Mouse (Mus musculus) stomach, postnatal 0 days (tissue): ENCODE results near the gene Uhrf1bp1. TPM values are rescaled to one million over a fixed set of nuclear protein-coding genes. Genes with fewer than 3 reads are reported as not detected.
A peak's percentile ranks its signal among the peaks of the same experiment; 100 is the strongest.

Experiments
- ATAC-seq: fragments of 200-750 bp; cut with Nextera tagmentation; 2 replicates; pipeline ENCODE4 v1.8.0; 2017; ENCODE audit not compliant: low FRiP score, low TSS enrichment
- DNase-seq: peaks from one replicate; pipeline ENCODE4 v3.0.0-alpha.2; 2016; ENCODE audit warnings: low spot score
- H3K27ac ChIP-seq: fragments of 300-500 bp; sonication (generic); replicated peaks from 2 replicates; pipeline ENCODE4 v1.5.1; 2014; ENCODE audit warnings: mild to moderate bottlenecking, control low read depth
- H3K27me3 ChIP-seq: fragments of 300-500 bp; sonication (generic); 2 replicates; pipeline ENCODE4 v1.6.1; 2014; ENCODE audit warnings: low read length; ENCODE audit not compliant: control insufficient read depth, insufficient read depth
- H3K36me3 ChIP-seq: fragments of 300-500 bp; sonication (generic); 2 replicates; pipeline ENCODE4 v1.6.1; 2014; ENCODE audit warnings: low read length, mixed read lengths; ENCODE audit not compliant: control insufficient read depth, insufficient read depth
- H3K4me1 ChIP-seq: fragments of 300-500 bp; sonication (generic); replicated peaks from 2 replicates; pipeline ENCODE4 v1.6.1; 2014; ENCODE audit warnings: antibody characterized with exemption; ENCODE audit not compliant: control insufficient read depth, insufficient read depth
- H3K4me2 ChIP-seq: fragments of 300-500 bp; sonication (generic); replicated peaks from 2 replicates; pipeline ENCODE4 v1.6.1; 2014; ENCODE audit warnings: low read depth, mild to moderate bottlenecking, control low read depth, moderate library complexity
- H3K4me3 ChIP-seq: fragments of 300-500 bp; sonication (generic); 2 replicates; pipeline ENCODE4 v1.5.1; 2014; ENCODE audit warnings: low read depth, low read length, control low read depth
- H3K9ac ChIP-seq: fragments of 300-500 bp; sonication (generic); 2 replicates; pipeline ENCODE4 v1.6.1; 2014; ENCODE audit warnings: mild to moderate bottlenecking, low read length, control low read depth, mixed read lengths
- H3K9me3 ChIP-seq: fragments of 300-500 bp; sonication (generic); 2 replicates; pipeline ENCODE4 v1.6.1; 2016; ENCODE audit warnings: low read length; ENCODE audit not compliant: control insufficient read depth
- CTCF ChIP-seq: IDR thresholded peaks from 2 replicates; pipeline ENCODE4 v1.5.1; 2016; ENCODE audit warnings: antibody characterized with exemption, low read depth, mild to moderate bottlenecking, moderate library complexity
- EP300 ChIP-seq: optimal IDR thresholded peaks from 2 replicates; pipeline ENCODE3; 2016; ENCODE audit warnings: antibody characterized with exemption
- WGBS: fragments of 180-500 bp; shearing (Covaris S2); extraction: QIAGEN DNeasy Blood & Tissue Kit; methylation state at CpG from one replicate; pipeline ENCODE4 v1.1.7; 2014; 5-methylcytosine and 5-hydroxymethylcytosine counted together
- polyA plus RNA-seq: library from polyadenylated mRNA; unstranded; fragments of >200 nt; fragmentation: Nextera tagmentation; extraction: Ambion mirVana; gene quantifications from 2 replicates; pipeline ENCODE4 v1.2.1, GENCODE M21; 2015

Uhrf1bp1 gene
- polyA plus RNA-seq, 1 experiment from 2014 or later, result 1.4 TPM

- TF ChIP-seq CTCF (peak; percentile 72), EP300 (no peak)
- WGBS, result 55% methylated on average over 11 of the region's 11 CpGs
- no peak overlapping the region for H3K4me2 ChIP-seq
- no peaks in the 10 kb centered on the region for H3K27me3 ChIP-seq
- no peak overlapping the region for H3K4me3 ChIP-seq
- ATAC-seq (peak; percentile 57; the same call in 1 of the 2 replicates), DNase-seq (peak; percentile 44)
- peaks cover 27% of the 10 kb centered on the region for H3K36me3 ChIP-seq
- H3K9me3 ChIP-seq, result no peaks in the 10 kb centered on the region
- no peak overlapping the region for H3K9ac ChIP-seq
- no peaks in the 10 kb centered on the region for H3K4me1 ChIP-seq
- H3K27ac ChIP-seq, result no peak overlapping the region
These were observed 25.3 kb downstream of the Uhrf1bp1 start for GRCm38 (mm10) chr17:27881518-27881917.

DNA sequence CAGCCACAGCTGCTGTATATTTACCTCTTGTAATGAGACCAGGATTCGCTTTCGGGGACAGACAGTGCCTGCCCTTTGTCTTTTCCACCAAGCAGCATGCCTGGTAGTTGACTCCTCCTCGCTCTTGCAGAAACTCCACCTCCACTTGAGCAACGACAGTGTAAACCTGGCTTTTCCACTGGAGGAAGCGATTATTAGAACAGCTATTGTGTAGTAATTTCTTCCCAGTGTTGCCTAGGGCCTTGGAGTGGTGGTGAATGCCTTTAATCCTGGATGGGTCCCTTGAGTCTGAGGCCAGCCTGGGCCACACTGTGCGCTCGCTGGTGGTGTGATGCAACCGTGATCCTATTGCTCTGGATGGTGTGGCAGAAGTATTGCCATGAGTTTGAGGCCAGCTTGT is 26.9 kb downstream of the Uhrf1bp1 start:
- TF ChIP-seq EP300 (no peak), CTCF (no peak)
- H3K27ac ChIP-seq, result no peak overlapping the region
- H3K4me2 ChIP-seq, result no peak overlapping the region
- H3K27me3 ChIP-seq, result no peaks in the 10 kb centered on the region
- H3K4me3 ChIP-seq, result no peak overlapping the region
- WGBS, result 83% methylated on average over 8 of the region's 8 CpGs
- no peak overlapping the region for H3K9ac ChIP-seq
- ATAC-seq (no peak), DNase-seq (no peak)
- no peaks in the 10 kb centered on the region for H3K4me1 ChIP-seq
- H3K36me3 ChIP-seq, result peaks cover 26% of the 10 kb centered on the region
- H3K9me3 ChIP-seq, result no peaks in the 10 kb centered on the region

DNA sequence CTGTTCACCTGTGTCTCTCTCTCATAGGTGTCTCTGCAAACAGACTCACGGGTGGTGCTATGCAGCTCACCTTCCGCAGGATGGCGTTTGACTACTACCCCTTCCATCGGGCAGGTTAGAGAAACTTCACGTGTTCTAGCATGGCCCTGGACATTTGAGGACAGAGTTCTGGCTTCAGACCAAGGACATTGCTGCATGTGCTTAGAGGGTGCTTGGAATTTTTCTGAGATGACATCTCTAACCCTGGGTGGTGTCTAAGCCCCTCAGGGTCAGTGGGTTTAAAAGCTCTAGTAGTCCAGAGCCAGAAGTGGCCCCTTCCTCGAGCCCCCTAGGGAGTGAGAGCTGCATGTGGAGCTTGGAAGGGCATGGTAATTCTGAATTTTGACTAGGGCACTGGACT is 27.8 kb downstream of the Uhrf1bp1 start:
- WGBS, result 89% methylated on average over 6 of the region's 6 CpGs

DNA sequence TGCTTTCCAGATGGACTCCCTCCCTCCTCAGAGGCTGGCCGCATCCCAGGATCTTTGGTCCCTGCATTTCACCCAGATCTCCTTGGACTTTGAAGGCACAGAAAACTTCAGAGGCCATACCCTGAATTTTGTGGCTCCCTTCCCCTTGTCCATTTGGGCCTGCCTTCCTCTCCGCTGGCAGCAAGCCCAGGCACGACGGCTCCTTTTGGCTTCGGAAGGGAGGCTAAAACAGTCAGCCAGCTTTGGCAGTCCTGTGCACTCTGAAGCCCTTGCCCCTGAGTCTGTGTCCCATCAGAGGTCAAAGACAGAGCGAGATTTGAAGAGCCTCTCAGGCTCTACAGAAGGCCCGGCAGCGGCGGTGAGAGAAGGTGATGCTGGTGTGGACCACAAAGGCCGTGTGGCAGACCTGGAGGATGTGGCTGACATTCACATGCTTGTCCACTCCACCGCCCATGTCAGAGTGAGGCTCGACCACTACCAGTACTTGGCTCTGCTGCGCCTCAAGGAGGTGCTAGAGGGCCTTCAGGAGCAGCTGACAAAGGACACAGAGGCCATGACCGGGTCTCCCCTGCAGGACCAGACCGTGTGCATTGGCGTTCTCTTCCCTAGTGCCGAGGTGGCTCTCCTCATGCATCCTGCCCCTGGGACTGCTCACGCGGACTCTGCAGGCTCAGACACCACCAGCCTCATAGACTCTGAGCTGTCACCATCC is 30.4 kb downstream of the Uhrf1bp1 start:
- H3K4me3 ChIP-seq, result no peak overlapping the region
- no peak for TF ChIP-seq EP300
- TF ChIP-seq CTCF, result peak; percentile 50
- no peaks in the 10 kb centered on the region for H3K4me1 ChIP-seq
- no peak overlapping the region for H3K27ac ChIP-seq
- DNase-seq (no peak), ATAC-seq (no peak)
- H3K27me3 ChIP-seq, result no peaks in the 10 kb centered on the region
- WGBS, result 71% methylated on average over 19 of the region's 19 CpGs
- no peak overlapping the region for H3K9ac ChIP-seq
- H3K4me2 ChIP-seq, result no peak overlapping the region
- H3K9me3 ChIP-seq, result no peaks in the 10 kb centered on the region
- H3K36me3 ChIP-seq, result peaks cover 16% of the 10 kb centered on the region

More for the DNA sequence above, 27.8 kb downstream of the Uhrf1bp1 start:
- TF ChIP-seq EP300 (no peak), CTCF (no peak)
- DNase-seq (no peak), ATAC-seq (no peak)
- Histone ChIP-seq H3K27ac (no peak overlapping the region), H3K36me3 (peaks cover 23% of the 10 kb centered on the region), H3K9me3 (no peaks in the 10 kb centered on the region), H3K4me1 (no peaks in the 10 kb centered on the region), H3K4me2 (no peak overlapping the region), H3K9ac (no peak overlapping the region), H3K4me3 (no peak overlapping the region), H3K27me3 (no peaks in the 10 kb centered on the region)

DNA sequence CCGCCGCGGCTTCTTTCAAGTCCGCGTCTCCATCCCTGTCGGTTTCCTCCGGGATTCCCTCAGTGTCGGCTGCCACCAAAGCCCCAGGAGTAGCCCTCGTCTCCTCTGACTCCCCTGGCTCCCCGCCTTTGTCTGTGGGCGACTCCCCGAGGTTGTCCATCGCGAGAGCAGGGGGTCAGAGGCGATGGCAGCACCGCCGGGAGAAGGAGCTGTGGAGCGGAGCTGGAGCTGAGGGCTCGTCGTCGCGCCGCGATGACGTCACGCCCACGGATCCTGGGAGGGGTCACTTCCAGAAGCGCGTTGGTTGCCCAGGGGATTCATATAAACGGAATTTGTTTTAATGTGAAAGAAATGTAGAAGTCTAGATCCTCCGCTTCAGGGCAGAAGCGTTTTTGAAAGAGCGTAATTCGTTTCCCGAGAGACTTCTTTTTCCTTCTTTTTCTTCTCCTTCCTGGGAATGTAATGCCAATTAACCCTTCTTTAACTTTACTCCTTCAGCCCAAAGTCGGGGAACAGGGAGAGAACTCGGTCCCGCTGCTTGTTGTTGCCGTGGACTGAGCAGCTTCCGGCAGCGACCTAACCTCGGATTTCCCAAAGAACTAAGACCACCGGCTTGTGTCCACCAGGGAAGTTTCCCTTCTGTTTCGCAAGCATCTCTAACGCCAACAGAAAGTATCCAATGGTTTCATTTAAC is 51.4 kb downstream of the Uhrf1bp1 start:
- no peaks in the 10 kb centered on the region for H3K9me3 ChIP-seq
- H3K27me3 ChIP-seq, result no peaks in the 10 kb centered on the region
- ATAC-seq, result peak; percentile 60
- TF ChIP-seq EP300 (no peak), CTCF (peak; percentile 67)
- peak overlapping the region; percentile 75 for H3K27ac ChIP-seq
- H3K4me2 ChIP-seq, result peak overlapping the region; percentile 89
- DNase-seq, result peak; percentile 95
- H3K4me1 ChIP-seq, result no peaks in the 10 kb centered on the region; the same call in 1 of the 2 replicates
- under 1% methylated on average over 45 of the region's 45 CpGs for WGBS
- peak overlapping the region; percentile 77 for H3K9ac ChIP-seq
- H3K4me3 ChIP-seq, result peak overlapping the region; percentile 68
- H3K36me3 ChIP-seq, result peaks cover 6% of the 10 kb centered on the region; the same call in 1 of the 2 replicates
